Mouse (Mus musculus) kidney, adult 11 months (tissue): ENCODE results near the gene Rec114.

Experiments used
- DNase-seq: peaks from one replicate; pipeline ENCODE4 v3.0.0; 2022

Gene Rec114

DNA sequence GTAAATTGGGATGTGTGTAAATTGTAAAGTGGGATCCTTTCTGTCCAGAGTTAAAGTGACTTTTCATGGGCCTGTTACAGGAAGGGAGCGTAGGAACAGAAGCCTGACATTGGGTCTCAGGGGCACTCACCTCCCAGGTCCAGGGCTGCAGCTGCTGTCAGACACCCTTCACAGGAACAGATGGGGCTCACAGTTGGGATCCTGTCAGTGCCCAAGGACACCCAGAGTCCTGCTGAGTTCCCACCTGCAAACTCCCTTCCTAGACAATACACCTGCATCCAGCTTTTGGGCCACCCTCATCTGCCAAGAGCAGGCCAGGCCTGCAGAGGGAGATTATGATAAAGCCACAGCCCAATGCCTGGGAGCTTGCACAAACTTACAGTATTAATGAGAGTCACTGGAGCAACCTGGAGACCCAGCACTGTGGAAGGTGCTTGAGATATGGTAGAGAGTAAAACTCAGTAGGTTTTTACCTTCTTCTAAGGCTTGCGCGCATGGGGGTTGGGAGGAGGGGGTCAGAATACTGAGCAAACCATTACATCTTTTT, at the start of gene Rec114:
TSS of gene Rec114 (minus strand) at position 263 of the 547 bp plus-strand sequence.
- no peak for DNase-seq

DNA sequence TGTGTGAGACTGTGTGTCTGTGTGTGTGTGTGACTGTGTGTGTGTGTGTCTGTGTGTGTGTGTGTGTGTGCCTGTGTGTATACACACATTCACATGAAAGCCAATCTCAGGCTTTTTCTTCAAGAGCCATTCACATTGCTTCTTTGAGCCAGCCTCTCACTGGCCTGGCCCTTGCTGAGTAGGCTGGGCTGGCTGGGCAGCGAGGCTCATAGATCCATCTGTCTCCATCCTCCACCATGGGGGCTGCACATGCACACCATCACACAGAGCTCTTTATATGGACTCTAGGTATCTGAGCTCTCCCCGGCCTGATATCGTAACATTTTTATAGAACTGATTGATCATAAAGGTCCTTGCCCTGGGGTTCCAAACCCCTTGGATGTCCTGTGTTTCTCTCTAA, 45.7 kb upstream of the Rec114 start:
- no peak for DNase-seq

DNA sequence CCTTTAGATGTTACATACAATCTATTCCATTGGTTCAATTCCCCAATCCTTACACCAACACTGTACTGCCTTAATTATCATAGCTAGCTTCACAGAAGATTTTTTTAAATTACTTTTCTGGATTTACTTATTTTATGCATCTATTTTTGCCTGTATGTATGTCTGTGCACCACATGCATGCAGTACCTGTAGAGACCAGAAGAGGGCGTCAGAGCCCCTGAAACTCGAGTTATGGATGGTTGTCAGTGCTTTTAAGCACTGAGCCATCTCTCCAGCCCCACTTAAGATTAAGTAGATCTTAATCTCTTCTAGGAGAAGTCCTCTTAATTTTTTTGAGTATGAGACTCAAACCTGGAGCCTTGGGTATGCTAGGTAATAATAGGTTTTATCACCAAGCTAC, 31.6 kb upstream of the Rec114 start:
- DNase-seq = no peak

DNA sequence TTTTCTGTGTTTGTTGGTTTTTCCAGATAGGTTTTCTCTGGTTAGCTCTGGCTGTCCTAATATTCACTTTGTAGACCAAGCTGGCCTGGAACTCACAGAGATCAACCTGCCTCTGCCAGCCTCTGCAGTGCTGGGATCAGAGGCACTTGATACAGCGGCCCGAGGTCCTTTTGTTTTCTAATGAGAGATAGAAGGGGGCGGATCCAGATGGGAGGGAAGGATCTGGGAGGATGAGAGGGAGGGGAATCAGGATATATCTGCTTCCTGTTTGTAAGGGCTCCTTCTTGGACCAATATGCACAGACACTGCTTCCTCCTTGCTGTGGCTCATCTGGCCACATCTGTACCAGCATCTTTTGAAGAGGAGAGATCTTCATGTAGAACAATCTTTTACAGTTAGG, 31.0 kb upstream of the Rec114 start:
- DNase-seq = no peak

DNA sequence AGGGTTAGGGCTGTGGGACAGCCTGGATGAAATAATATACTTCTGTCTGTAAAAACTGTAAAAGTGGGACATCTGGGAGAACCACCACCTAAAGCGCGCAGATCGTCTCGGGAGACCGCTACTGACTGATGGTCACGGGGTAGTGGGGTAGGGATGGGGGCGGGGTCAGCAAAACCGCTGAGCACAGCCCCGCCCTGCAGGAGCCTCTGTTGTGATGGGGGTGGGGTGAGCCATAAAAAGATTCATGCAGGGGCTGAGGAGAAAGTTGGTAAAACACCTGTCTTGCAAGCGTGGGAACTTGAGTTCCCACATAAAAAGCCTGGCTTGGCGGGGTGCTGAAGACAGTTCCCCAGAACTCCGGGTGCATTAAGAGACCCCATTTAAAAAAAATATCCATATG, 26.2 kb upstream of the Rec114 start:
- no peak for DNase-seq

DNA sequence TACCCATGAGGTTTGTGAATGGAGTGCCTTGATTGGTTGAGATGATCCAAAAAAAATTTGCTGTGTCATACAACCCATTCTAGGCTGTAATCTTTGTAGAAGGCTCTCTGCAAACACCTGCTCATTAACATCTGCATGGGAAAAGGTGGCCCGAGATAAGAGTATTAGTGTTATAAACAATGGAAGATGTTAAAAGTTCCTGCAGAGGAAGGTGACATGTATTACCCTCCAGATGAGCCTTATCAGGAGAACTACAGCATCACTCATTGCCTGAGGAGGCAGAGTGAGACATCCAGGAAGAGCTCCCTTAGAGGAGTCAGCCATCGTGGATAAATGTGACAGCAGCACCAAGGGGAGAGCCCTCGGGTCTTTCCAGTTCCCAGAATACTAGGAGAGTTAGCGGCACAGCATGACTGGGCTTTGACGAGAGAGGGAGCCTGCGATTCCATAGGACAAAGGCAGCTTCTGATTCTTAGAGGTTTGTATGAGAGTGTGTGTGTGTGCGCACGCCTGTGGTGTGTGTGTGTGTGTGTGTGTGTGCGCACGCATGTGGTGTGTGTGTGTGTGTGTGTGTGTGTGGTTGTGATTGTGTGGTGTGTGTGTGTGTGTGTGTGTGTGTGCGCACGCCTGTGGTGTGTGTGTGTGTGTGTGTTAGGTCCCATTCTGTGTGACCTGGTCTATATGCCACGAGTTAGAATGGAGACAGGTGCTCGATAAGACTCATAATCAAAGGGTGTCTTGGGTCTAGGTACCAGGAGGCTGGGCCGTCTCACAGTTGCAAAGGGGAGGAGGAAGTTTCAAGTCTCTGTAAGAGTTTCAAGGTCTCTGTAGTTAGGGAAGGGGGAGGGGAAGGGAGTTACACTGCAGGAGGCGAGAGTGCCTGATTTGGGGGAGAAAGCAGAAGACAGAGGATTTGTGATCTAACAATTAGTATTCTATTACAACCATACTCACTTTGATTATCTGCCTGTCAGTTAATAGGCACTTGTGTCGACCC, 23.5 kb upstream of the Rec114 start:
- no peak for DNase-seq

DNA sequence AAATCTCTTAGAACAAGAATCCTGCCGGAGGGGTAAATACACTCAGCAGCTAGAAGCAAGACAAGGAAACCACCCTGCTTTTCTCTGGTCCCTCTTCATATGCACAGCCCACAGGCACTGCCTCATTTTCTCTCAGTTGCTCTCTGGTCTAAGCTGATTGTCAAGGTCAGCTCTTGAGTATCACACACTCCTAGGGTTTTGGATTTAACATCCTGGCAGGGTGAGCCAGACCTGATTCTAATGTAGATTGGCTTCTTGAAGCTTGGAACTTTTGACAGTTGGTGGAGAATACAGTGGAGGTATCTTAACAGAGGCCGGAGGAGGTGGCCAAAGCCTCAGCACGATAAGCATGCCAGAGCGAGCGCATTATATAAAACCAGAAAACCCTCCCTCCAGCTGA, 20.6 kb upstream of the Rec114 start:
- DNase-seq = no peak

DNA sequence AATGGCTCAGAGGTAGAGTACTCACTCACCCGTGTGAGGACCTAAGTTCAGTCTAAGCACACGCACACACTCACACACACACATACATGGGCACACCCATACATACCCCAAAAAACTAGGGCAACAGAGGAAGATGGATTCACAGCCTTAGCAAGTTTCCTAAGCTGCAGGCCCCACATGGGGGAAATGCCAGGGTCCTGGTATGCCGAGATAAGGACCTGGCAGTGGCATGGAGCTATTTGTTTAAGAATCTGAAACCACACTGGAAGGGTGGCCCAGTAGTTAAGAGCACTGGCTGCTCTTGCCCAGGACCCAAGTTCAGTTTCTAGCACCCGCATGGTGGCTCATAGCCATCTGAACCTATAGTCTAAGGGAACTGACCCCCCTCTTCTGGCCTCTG, 19.4 kb upstream of the Rec114 start:
- no peak for DNase-seq

DNA sequence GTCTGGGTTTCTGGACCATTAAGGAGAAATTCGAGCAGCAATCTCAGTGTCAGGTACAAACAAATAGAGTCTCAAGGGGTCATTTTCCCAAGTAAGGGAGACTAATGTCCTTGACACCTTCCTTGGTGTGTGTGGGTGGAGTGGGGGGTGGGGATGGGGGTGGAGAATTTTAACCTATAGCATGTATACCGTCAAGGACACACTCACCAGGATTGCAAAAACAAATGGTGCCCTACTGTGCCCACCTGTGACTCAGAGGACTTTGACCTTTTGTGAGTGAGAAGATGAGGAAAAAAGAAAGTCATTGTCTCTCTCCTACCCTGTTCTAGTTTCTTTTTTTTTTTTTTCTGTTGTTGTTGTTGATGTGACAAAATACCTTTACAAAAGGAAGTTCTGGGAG, 18.3 kb upstream of the Rec114 start:
- DNase-seq = no peak

DNA sequence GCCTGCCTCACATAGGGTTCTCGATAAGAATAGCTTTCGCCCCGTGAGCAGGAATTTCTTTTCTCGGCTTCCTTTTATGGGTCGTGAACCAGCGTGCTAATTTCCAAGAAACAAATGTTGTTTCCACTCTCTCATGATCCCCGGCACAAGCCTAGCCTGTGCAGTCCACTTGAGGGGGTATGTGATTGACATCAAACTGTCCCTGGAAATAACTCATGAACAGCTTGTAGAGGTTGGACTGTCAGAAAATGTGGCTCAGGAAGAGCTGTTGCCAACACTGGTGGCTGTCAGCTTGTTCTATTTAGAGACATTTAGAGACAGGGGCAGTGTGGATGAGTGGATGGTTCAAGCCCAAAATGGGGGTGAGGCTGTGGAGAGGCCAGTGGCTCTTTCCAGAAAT, 15.0 kb upstream of the Rec114 start:
- DNase-seq = no peak

DNA sequence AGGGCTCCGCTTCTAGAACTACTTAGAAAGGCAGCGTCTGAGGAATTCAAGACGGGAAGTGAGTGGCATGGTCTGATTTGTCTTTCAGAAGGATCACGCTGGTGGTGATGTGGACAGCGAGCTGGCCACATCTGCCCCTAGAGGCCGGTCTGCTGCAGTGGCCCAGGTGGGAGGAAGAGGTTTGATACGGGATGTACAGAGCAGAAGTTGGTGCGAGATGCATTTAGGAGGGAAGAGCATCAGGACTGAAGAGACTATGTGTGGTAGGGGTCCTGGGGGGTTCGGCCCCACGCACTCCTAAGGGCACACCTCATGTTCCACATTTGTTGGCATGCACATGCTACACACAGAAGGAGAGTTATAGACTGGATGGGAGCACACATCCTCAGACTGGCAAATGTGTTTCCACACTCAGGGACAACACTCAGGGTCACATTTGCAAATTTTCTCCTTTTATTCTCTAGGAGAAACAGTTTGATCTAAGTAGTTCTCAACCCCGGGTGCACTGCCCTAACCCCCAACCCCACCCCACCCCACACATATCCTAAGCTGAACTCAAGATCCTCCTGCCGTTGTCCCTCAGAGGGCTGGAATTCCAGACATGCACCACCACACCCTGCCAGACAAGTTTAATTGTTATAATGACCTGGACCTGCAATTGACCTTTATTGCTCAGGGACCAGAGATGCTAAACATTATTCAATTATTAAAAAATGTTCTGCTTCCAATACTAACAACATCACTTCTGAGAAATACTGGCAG, 12.8 kb upstream of the Rec114 start:
- DNase-seq = no peak

DNA sequence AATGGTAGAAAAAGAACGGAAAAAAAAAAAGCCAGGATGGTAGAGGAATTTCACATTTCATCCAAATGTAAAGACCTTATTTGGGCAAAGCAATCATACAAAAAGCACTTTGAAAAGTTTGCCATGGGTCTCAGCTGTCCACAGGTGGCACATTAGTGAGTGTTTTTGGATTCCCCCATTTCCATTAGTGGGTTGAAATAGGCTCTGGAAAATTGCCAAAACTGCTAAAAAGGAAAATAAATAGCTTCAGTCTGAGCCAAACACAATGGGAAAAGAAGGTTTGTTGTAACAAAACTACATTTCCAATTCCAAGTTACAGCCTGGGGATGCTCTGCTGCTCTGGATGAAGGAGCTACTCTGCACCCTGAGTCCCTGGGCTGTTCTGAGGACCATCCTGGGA, 9.8 kb upstream of the Rec114 start:
- no peak for DNase-seq

DNA sequence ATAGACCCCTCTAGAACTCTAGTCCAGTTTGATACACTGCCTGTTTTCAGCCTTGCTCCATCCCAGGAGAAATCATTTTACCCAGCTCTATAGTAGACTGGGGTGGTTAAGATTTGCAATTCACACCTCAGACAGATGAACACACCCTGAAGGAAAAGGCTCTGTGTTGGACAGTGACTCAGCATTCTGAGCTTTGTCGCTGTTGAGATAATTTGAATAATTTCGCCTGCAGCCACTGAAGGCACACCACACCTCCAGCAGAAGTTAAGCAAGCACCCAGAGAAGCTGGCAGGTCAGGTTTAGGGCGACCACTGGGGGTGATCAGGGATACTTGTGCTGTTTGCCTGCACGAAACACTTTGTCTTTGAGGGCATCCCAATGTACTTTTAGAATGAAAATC, 4.4 kb upstream of the Rec114 start:
- no peak for DNase-seq

DNA sequence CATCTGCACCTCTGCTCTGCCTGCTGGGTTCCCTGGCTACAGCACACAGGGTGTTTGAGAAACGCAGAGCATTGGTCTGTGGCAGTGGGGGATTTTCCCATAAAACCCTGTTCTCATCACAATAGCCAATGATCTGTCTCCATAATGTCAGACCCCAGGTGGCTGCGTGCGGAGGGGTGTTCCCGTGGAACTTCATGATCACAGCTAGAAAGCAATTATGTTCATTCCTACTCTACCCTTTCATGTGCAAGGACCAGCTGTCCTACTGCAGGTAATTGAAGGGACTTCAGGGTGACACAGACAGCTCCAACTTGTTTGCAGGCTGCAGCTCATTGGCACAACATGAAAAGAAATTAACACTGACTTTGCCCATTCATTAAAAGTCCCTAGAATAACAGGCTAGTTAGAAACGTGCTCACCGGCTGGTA, 3.6 kb upstream of the Rec114 start:
- no peak for DNase-seq

DNA sequence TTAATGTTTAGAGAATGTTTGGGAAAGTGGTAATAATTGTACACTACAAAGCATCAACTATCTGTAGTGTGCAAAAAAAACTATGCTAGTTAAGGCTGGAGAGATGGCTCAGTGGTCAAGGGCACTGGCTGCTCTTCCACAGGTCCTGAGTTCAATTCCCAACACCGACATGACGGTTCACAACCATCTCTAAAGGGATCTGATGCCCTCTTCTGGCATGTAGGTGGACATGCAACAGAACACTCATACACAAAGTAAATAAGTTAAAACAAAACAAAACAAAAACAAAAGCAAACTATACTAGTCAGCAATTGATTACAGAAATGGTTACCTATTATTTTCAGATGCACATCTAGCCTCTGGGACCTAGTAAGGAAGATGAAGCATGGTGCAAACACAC, 1.1 kb downstream of the Rec114 start:
- DNase-seq = no peak

DNA sequence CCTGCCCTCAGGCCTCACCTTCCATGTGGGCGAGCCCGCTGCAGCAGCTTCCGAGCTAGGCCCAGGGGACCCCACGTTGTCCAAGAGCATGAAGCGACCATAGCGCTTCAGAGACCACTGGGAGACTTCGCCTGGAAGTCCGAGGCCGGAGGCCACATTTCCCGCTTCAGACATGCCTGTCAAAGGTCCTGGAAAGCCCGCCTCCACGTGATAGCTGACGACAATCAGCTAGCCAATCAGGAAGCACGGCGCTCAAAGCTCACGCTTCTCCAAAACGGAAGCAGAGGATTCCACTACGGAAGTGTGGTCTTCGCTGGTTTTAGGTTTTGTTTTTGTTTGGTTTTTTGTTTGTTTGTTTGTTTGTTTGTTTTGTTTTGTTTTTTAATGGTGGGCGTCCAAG, 2.4 kb downstream of the Rec114 start:
- DNase-seq = no peak

DNA sequence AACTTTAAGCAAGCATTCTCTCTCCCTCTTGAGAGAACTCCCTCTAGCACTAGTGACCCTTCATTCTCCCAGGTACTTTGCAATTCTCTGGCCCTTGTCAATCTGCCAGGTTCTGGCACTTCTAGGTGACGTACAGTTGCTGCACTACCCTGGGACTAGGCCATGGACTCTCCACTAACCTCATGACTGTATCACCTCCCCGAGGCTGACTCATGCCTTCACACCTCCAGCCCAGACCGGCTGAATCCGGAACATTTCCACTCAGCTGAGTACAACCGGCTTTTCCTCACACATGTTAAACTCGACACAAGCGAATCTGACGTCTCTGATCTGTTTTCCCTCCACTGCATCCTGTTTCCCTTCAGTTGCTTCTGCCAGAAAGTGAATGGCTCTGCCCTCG, 4.0 kb downstream of the Rec114 start:
- peak; percentile 33 for DNase-seq

DNA sequence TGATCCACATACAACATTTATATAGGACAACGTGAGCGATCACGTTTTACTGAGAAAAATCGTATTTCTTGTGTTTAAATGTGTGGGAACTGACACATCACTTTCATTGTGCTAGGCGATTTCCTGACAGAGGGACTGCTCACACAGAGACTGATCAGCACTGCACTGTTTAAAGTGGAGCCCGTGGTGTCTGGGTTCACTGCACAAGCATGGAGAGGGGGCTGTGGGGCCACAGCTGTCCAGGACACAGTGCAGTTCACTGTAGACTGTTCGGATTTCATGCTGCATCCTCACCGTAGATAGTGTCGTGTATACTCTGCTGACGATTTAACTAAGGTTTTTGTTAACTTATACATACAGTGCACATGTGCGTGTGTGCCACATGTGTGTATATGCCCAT, 20.6 kb downstream of the Rec114 start:
- DNase-seq = no peak

DNA sequence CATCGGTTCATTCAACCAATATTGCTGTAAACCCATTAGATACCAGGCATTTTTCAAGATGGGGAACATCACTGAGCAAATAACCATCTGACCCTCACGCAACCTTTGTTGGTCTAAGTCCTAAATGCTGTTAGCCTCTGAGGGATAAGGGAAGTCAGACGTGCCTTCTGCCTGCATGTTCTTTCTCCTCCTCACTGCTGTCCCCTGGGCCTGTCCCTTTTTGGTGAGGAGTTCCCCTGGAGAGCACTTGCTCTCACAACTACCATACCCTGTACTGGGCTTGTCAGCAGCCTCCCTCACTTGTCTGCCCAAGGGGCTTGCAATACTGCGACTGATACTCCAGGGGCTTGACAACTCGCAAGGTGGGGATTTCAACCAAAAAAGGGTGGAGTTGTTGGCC, 21.6 kb downstream of the Rec114 start:
- no peak for DNase-seq

DNA sequence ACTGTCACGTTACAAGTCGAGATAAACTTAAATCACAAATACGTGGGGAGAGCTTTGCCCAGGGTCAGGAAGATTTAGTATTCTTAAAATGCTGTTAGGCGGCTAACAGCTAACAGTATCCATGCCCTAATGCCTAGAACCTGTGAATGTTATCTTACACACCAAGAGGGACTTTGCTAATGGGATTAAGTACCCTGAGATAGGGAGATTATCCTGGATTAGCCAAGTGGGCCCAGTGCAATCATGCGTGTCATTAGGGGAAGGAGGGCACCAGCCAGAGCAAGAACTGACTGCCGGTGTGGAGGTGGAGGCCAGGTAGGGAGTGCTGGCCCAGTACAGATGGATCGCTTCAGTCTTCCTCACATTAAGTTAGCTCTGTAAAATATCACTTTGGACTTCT, 22.7 kb downstream of the Rec114 start:
- DNase-seq = no peak

DNA sequence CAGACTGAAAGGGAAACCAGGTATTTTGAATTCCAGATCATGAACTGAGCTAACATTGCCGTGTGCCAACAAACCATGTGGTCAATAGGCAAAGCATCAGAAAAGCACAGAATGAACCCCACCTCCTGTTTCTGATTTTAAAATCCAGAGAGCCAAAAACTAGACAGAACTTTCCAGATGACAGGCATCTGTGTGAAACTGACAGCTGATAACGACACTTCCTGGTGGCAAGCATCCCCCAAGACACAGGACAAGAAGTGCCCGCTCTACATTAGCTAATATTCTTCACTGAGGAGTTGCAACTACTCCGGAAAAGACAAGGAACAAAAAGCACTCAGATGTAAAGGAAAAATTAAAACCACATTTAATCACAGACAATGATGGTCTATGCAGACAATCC, 23.6 kb downstream of the Rec114 start:
- no peak for DNase-seq

DNA sequence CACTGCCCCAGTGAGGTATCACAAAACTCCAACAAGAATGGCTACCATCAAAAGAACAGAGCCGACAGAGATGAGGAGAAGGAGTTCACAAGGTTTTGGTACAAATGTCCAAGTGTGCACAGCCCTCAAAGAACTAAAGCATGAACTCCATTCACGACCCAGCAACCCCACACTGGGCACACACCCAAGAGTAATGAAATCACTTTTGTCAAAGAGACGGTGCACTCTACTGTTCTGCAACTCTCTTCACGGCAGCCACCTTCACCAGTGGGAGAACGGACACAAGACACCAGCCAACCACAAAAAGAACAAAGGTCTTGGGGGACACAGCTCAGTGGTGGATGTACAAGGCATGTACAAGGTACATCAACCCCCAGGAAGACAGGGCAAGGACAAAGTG, 24.3 kb downstream of the Rec114 start:
- no peak for DNase-seq

DNA sequence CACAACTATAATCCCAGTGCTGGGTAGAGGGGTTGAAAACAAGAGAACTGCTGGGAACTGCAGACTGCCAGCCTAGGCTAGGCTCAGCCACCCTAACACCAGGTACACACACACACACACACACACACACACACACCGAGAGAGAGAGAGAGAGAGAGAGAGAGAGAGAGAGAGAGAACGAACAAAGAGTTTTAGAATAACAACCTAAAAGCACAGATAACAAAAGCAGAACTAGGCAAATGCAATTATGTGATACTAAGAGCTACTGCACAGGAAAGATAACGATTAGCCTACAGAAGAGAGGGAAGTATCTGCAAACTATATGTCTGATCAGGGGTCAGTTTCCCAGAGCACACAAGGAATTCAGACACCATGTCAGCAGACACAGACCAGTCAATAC, 24.8 kb downstream of the Rec114 start:
- DNase-seq = no peak

DNA sequence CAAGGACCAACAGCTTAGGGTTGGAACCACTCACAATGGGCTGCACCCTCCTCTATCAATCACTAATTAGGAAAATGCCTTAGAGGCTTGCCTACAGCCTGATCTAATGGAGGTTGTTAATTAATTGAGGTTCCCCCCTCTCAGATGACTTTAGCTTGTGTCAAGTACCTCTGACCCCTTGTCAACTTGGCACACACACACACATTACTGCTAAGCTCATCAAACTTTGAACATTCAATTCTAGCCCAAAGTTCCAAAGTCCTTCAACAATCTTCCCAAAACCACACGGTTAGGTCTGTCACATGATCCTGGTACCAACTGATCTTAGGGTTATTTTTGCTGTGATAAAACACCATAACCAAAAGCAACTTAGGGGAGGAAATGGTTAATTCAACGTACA, 26.9 kb downstream of the Rec114 start:
- peak; percentile 52 for DNase-seq
